Mouse (Mus musculus): ENCODE measurements around the gene Dgkq. TPM values are rescaled to one million over a fixed set of nuclear protein-coding genes. Genes with fewer than 3 reads are reported as not detected.

The Dgkq gene
- total RNA-seq, 2 experiments from 2014 or later = 12.5 to 12.8 TPM

- DNase-seq = peak; percentile 70 to 73
- intact Hi-C loops (cut with DNase I) = loop anchor here (2.0 kb wide), 1 partner anchor 35 kb away; no protein-coding TSS in a partner anchor
Observed at GRCm38 (mm10) chr5:108692271-108692670, 22.8 kb upstream of the Dgkq start, which contains the start of gene Fgfrl1. TSS of gene Fgfrl1 (plus strand) at chr5:108692382.

- no peak for DNase-seq
- intact Hi-C loops (cut with DNase I) = loop anchor here (2.0 kb wide), 1 partner anchor 18 kb away; no protein-coding TSS in a partner anchor
Observed at GRCm38 (mm10) chr5:108691152-108691551, 21.7 kb upstream of the Dgkq start.

- intact Hi-C loops (cut with DNase I) = no loop called here
- no peak for DNase-seq
Observed at GRCm38 (mm10) chr5:108689091-108689490, 19.6 kb upstream of the Dgkq start.

GRCm38 (mm10) chr5:108680871-108681270, 11.4 kb upstream of the Dgkq start:
- no peak for DNase-seq
- intact Hi-C loops (cut with DNase I) = no loop called here

GRCm38 (mm10) chr5:108679909-108680308, 10.4 kb upstream of the Dgkq start:
- intact Hi-C loops (cut with DNase I) = no loop called here
- DNase-seq = no peak

GRCm38 (mm10) chr5:108678296-108678854, 8.9 kb upstream of the Dgkq start:
- intact Hi-C loops (cut with DNase I) = no loop called here
- DNase-seq = no peak

GRCm38 (mm10) chr5:108677605-108678295, 8.3 kb upstream of the Dgkq start:
- intact Hi-C loops (cut with DNase I) = no loop called here
- DNase-seq = peak; percentile 40 to 62

- intact Hi-C loops (cut with DNase I) = no loop called here
- no peak for DNase-seq
Observed at GRCm38 (mm10) chr5:108676772-108677498, 7.5 kb upstream of the Dgkq start.

GRCm38 (mm10) chr5:108675251-108675816, 5.9 kb upstream of the Dgkq start, which contains the start of gene Slc26a1:
TSS of gene Slc26a1 (minus strand) at chr5:108675569.
- no peak for DNase-seq
- intact Hi-C loops (cut with DNase I) = no loop called here

- intact Hi-C loops (cut with DNase I) = no loop called here
- no peak for DNase-seq
Observed at GRCm38 (mm10) chr5:108674624-108675023, 5.2 kb upstream of the Dgkq start.

- intact Hi-C loops (cut with DNase I) = loop anchor here (2.0 kb wide), 2 partner anchors 19 to 55 kb away; no protein-coding TSS in a partner anchor
- no peak for DNase-seq
Observed at GRCm38 (mm10) chr5:108671757-108672156, 2.3 kb upstream of the Dgkq start.

- DNase-seq = peak; percentile 38 to 51
- intact Hi-C loops (cut with DNase I) = loop anchor here (2.0 kb wide), 1 partner anchor 56 kb away; no protein-coding TSS in a partner anchor
Observed at GRCm38 (mm10) chr5:108670785-108671184, 1.3 kb upstream of the Dgkq start.

- intact Hi-C loops (cut with DNase I) = loop anchor here (2.0 kb wide), 2 partner anchors 41 to 57 kb away; partner anchors contain the start of genes Gak and Tmem175
- DNase-seq = no peak
Observed at GRCm38 (mm10) chr5:108669986-108670385, 514 bp upstream of the Dgkq start.

GRCm38 (mm10) chr5:108668387-108668932, 1.0 kb downstream of the Dgkq start:
- intact Hi-C loops (cut with DNase I) = loop anchor here (2.0 kb wide), 1 partner anchor 40 kb away; the partner anchor contains the start of genes Gak and Tmem175
- DNase-seq = no peak

- DNase-seq = no peak
- intact Hi-C loops (cut with DNase I) = no loop called here
Observed at GRCm38 (mm10) chr5:108667370-108667769, 2.1 kb downstream of the Dgkq start.

- intact Hi-C loops (cut with DNase I) = no loop called here
Observed at GRCm38 (mm10) chr5:108665066-108665465, 4.4 kb downstream of the Dgkq start.

GRCm38 (mm10) chr5:108662772-108663171, 6.7 kb downstream of the Dgkq start:
- no peak for DNase-seq
- intact Hi-C loops (cut with DNase I) = no loop called here

More at GRCm38 (mm10) chr5:108665066-108665465, 4.4 kb downstream of the Dgkq start:
- no peak for DNase-seq

- intact Hi-C loops (cut with DNase I) = no loop called here
- peak; percentile 93 to 95 for DNase-seq
Observed at GRCm38 (mm10) chr5:108660632-108661268, 8.7 kb downstream of the Dgkq start.

GRCm38 (mm10) chr5:108659698-108660631, 9.5 kb downstream of the Dgkq start, which contains the start of gene Idua:
TSS of gene Idua (plus strand) at chr5:108660331.
- no peak for DNase-seq
- intact Hi-C loops (cut with DNase I) = no loop called here
